Comparison of ENCODE assay signal across 21 mouse cellular contexts in genomic region chr1:46937641-46938040, GRCm38 (mm10). TPM values are rescaled to one million over a fixed set of nuclear protein-coding genes. Genes with fewer than 3 reads are reported as not detected.
DNase-seq lines count a peak whose midpoint lies in the region; ATAC-seq and TF ChIP-seq lines count a peak whose summit lies in the region.
"Had no signal": no experiment of that assay in that cellular context is flagged by ENCODE, and none has a peak within 500 bp of the region (broad histone marks: within the 10 kb centered on the region; RNA-seq: fewer than 3 reads in every experiment).

No protein-coding gene starts in this region.

- ATAC-seq in midbrain, embryonic 11.5 days (ENCODE audit: low FRiP score) = no peak
- ATAC-seq: forebrain, embryonic 14.5 days; hindbrain, postnatal 0 days had no signal

- H3K36me3 ChIP-seq in midbrain, embryonic 11.5 days (ENCODE audit: control insufficient read depth, insufficient read depth, low read length) = no peaks in the 10 kb centered on the region
- H3K36me3 ChIP-seq: embryonic facial prominence, embryonic 10.5 days; forebrain, embryonic 10.5 days; heart, embryonic 10.5 days; hindbrain, embryonic 12.5 days had no signal

- intact Hi-C loops in left cerebral cortex, adult 2 months (cut with DNase I) = loop anchor here (1.0 to 10.0 kb wide), 3 partner anchors 27 to 257 kb away; no protein-coding TSS in a partner anchor
- intact Hi-C loops in left cerebral cortex, postnatal 4 days (cut with DNase I) = no loop called here
- intact Hi-C loops in left cerebral cortex, postnatal 14 days (cut with DNase I) = no loop called here

- DNase-seq in frontal cortex, adult 2 months (ENCODE audit: extremely low spot score in 1 of 2, low spot score in 1 of 2) = peak; percentile 70 to 77
- DNase-seq in frontal cortex, postnatal 10 days (ENCODE audit: low spot score in 2 of 2) = no peak
- DNase-seq in left cerebral cortex, adult 2 months (ENCODE audit: extremely low spot score in 1 of 2, low spot score in 2 of 2) = no peak
- DNase-seq in left cerebral cortex, postnatal 4 days = no peak
- peak; percentile 87 for DNase-seq in brain, adult 2 months (ENCODE audit: low read depth, low spot score)
- DNase-seq in left cerebral cortex, postnatal 14 days (ENCODE audit: low spot score in 2 of 2) = peak; percentile 21 to 77
- no peak for DNase-seq in midbrain, embryonic 11.5 days (ENCODE audit: low spot score, missing footprints)
- DNase-seq: adrenal gland, postnatal 10 days; cerebellum, adult 18-20 months; cerebellum, adult 9-11 months; cerebellum, postnatal 36 days; gastrocnemius, adult 2 months; gastrocnemius, postnatal 25 days; heart, postnatal 10 days; heart, postnatal 4 days had no signal

- WGBS in midbrain, embryonic 11.5 days = 92% methylated on average over 2 of the region's 2 CpGs

- no peaks in the 10 kb centered on the region for H3K9me3 ChIP-seq in midbrain, embryonic 11.5 days (ENCODE audit: control insufficient read depth, low read length)
- H3K9me3 ChIP-seq: heart, embryonic 10.5 days; hindbrain, embryonic 12.5 days had no signal

- peak overlapping the region; percentile 82 for H3K27ac ChIP-seq in left cerebral cortex, adult 2 months
- no peak overlapping the region for H3K27ac ChIP-seq in midbrain, embryonic 11.5 days (ENCODE audit: low read depth, low read length)
- H3K27ac ChIP-seq: embryonic facial prominence, embryonic 10.5 days; forebrain, embryonic 10.5 days; gastrocnemius, adult 2 months; heart, embryonic 10.5 days; hindbrain, embryonic 12.5 days; hindbrain, postnatal 0 days had no signal

- no peak overlapping the region for H3K4me2 ChIP-seq in midbrain, embryonic 11.5 days
- H3K4me2 ChIP-seq: hindbrain, embryonic 12.5 days had no signal

- no peaks in the 10 kb centered on the region for H3K4me1 ChIP-seq in midbrain, embryonic 11.5 days (ENCODE audit: control insufficient read depth, insufficient read depth, low read length)
- H3K4me1 ChIP-seq: embryonic facial prominence, embryonic 10.5 days; forebrain, embryonic 10.5 days; heart, embryonic 10.5 days; hindbrain, embryonic 12.5 days had no signal

- H3K4me3 ChIP-seq in left cerebral cortex, adult 2 months = no peak overlapping the region
- no peak overlapping the region for H3K4me3 ChIP-seq in midbrain, embryonic 11.5 days (ENCODE audit: low read depth, low read length)
- H3K4me3 ChIP-seq: embryonic facial prominence, embryonic 10.5 days; forebrain, embryonic 10.5 days; gastrocnemius, adult 2 months; heart, embryonic 10.5 days; hindbrain, embryonic 12.5 days had no signal

- no peak for TF ChIP-seq CTCF in left cerebral cortex, adult 2 months (IDR thresholded peaks at IDR 0.05)

- H3K27me3 ChIP-seq in midbrain, embryonic 11.5 days (ENCODE audit: control insufficient read depth, insufficient read depth, low read length) = no peaks in the 10 kb centered on the region
- H3K27me3 ChIP-seq: hindbrain, embryonic 12.5 days had no signal

- H3K9ac ChIP-seq in midbrain, embryonic 11.5 days (ENCODE audit: low read length) = no peak overlapping the region
- H3K9ac ChIP-seq: hindbrain, embryonic 12.5 days had no signal

RNA-seq across cellular contexts. Expression of gene Slc39a10, which starts 45.0 kb away (rescaled TPM):
- 68.3 and 82.6 TPM in 2 replicates for polyA plus RNA-seq in frontal cortex, adult 2 months (2012; rRNA removed)
- total RNA-seq in left cerebral cortex, adult 2 months (2021) = 100 to 1,000 TPM; 199 to 232 TPM
- total RNA-seq in left cerebral cortex, postnatal 4 days (2021) = 10 to 100 TPM; 94.0 to 97.2 TPM
- 100 to 1,000 TPM; 169 to 197 TPM for total RNA-seq in left cerebral cortex, postnatal 14 days (2021)
- polyA plus RNA-seq in midbrain, embryonic 11.5 days (2014; fragmentation: Nextera tagmentation; extraction: Ambion mirVana) = 84.7 and 93.5 TPM in 2 replicates

Comparison
In these comparisons a context has a peak if more than half of its experiments do, and no peak if none do; other contexts are left out.
1. DNase-seq: peak in frontal cortex, adult 2 months (2 of 2), brain, adult 2 months (single experiment) and left cerebral cortex, postnatal 14 days (2 of 2); none in frontal cortex, postnatal 10 days (0 of 2), left cerebral cortex, adult 2 months (0 of 2), left cerebral cortex, postnatal 4 days (single experiment) and midbrain, embryonic 11.5 days (single experiment).